Mouse (Mus musculus) heart, postnatal 4 days (tissue): ENCODE results near the gene Poc1a. TPM values are rescaled to one million over a fixed set of nuclear protein-coding genes. Genes with fewer than 3 reads are reported as not detected.

Experiments used
- DNase-seq: peaks from one replicate; pipeline ENCODE4 v3.0.0; 2021
- total RNA-seq, 2 experiments: library from RNA; stranded (reverse); gene quantifications; 2 replicates each; pipeline ENCODE4 v1.2.3; 2021

Gene Poc1a
- 10 to 100 TPM; 17.0 to 19.3 TPM for total RNA-seq

DNA sequence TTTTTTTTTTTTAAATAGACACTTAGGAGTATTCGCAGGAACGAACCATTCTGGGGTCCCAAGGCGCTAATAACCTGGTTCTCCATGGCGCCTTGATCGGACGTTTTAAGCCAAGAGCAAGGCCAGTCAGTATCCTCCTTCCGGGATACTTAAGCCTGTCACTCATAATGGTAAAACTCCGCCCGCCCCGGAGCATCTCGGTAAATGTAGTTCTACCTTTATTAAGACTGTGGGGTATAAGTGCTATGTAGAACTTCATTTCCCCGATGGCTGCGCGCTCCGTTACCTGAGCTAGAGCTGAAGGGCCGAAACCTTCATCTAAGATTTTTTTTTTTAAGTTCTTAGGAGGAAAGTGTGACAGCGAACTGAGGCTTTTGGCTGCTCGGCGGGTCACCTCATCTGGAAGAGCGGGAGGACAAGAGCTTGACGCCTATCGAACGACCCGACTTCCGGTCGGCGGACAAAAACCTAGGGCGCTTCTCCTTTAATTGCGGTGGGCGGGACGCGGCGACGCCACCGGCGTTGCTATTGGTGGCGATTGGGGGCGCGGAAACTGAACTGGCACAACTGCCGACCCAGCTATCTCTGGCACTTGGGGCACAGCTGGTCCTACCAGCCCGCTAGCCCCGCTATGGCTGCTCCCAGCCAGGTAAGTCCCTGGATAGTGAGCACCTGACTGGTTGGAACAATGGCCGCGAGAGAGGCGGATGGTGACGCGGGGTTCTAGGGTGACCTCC lies at the start of gene Poc1a:
Gene Poc1a, plus strand, starts transcription at position 254 of the 737 bp plus-strand sequence.
- DNase-seq, result peak; percentile 96

- DNase-seq, result no peak
These were observed 49.6 kb upstream of the Poc1a start for GRCm38 (mm10) chr9:106231220-106231619.

DNA sequence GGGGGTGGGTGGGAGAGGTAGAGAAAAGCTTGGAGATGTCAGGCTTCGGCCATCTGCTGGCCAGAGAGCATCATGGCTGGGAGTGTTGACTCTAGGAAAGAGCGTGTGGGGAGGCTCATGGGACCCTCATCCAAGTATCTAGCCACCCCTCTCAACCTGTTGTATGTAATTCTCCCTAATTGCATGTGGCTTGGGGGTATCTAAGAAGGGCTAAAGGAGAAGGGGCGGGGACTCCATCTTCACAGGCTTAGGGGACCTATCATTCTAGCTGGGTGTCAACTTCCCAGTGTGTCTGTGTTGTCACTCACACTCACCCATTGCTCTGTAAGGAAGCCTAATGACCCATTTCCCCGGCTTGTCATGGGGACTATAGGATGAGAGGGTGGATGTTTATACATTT lies 49.0 kb upstream of the Poc1a start:
- no peak for DNase-seq

GRCm38 (mm10) chr9:106232956-106233355 lies 47.9 kb upstream of the Poc1a start:
- DNase-seq, result no peak

GRCm38 (mm10) chr9:106233953-106234352 lies 46.9 kb upstream of the Poc1a start:
- no peak for DNase-seq

GRCm38 (mm10) chr9:106235194-106235830 lies 45.5 kb upstream of the Poc1a start:
- DNase-seq, result peak; percentile 53

- DNase-seq, result no peak
These were observed 44.6 kb upstream of the Poc1a start for GRCm38 (mm10) chr9:106236156-106236817.

GRCm38 (mm10) chr9:106236818-106237211 lies 44.0 kb upstream of the Poc1a start:
- no peak for DNase-seq

- DNase-seq, result no peak
These were observed 43.5 kb upstream of the Poc1a start for GRCm38 (mm10) chr9:106237401-106237800.

DNA sequence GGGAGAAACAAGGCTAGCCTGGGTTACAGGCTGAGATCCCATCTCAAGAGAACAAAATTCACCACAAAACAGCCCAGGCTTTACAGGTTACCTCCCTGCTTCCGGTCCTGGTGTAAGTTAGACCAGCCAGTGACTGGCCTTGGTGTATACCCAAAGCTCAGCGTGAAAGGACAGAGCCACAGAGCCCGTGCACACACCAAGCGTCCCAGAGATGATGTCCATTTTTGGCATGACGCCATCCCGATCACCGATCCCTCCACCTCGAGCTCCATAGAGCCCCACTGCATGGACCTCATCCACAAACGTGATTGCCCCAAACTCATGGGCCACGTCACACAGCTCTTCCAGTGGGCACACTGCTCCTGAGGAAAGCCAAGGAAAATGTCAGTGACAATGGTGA lies 43.0 kb upstream of the Poc1a start:
- DNase-seq, result no peak

DNA sequence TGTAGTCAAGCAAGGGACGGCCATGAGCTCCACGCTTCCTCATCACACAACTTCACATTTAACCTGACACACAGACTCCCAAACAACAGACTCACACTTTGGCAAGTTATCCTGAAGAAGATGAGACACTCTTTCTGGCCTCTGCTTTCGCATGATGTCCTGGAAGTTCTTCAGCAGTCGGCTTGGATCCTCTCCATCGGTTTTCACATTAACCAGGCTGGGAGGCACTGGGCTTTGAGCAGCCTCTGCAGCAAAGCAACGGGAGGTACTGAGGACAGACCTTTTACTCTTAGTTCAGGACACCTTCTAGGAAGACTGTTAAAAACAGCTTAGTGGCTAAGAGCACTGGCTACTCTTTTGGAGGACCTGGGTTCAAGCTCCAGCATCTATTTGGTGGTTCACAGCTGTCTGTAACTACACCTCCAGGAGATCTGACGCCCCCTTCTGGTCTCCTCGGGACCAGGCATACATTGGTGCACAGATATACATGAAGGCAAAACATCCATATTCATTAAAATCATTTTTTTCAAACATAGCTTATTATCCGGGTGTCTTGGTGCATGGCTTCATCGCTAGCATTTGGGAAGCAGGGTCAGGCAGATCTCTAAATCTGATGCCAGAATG lies 39.2 kb upstream of the Poc1a start:
- DNase-seq, result no peak

GRCm38 (mm10) chr9:106242813-106243488 lies 37.9 kb upstream of the Poc1a start:
- DNase-seq, result peak; percentile 56

GRCm38 (mm10) chr9:106249550-106249949 lies 31.3 kb upstream of the Poc1a start:
- DNase-seq, result no peak

DNA sequence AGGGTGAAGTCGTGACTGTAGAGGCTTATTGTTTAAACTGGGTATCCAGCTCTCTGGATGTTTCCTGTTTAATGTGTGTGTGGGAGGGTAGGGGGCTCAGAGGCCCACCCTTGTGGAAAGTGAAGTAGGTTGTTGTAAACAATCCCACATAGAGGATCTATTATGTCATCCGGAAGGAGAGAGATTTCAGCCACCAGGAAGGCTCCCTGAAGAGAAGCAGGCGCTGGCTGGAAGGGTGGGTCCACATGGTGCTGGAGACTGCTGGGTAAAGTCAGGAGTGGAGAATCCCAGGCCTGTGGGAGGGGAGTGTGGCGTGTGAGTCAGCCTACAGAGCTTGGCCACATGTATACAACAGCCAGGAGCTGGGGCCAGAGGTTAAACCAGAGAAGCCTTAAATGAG lies 30.6 kb upstream of the Poc1a start:
- peak; percentile 53 for DNase-seq

GRCm38 (mm10) chr9:106251066-106251465 lies 29.8 kb upstream of the Poc1a start:
- no peak for DNase-seq

DNA sequence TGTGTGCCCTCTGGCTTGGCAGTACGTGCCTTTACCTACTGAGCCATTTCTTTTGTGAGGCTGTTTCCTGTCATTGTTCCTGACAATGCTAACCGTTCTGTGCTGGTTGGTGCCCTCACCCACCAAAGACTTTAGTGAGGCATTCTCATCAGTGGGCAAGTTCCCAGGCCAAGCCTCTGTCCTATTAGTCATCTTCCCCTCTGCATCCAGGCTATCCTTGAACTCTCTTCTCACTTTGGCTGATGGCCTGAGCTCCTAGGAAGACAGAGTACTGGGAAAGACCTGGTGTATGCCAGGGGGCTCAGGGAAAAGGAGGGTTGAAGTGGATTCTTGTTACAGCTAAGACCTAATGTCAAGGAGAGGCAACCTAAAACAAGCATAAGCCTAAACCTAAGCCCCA lies 26.9 kb upstream of the Poc1a start:
- no peak for DNase-seq

GRCm38 (mm10) chr9:106258412-106258811 lies 22.4 kb upstream of the Poc1a start:
- no peak for DNase-seq

DNA sequence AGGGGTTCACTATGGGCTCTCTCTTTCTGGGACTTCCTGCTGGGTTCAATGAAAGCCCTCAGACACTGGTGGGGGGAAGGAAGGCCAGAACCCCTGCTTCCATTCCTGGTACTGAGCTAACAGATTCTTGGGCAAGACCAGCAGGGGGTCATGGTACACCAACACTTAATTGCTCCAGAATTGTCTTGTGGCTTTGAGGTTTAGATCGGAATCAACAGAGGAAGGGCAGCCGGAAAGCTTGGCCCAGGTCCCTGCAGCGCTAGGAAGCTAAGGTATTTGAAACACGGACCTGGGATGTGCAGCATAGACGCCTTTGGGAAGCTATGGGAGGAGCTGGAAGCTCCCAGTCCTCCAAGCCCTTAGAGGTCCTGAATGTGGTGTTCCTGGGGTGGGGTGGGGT lies 21.9 kb upstream of the Poc1a start:
- DNase-seq, result no peak

GRCm38 (mm10) chr9:106261058-106261457 lies 19.8 kb upstream of the Poc1a start:
- DNase-seq, result no peak

- DNase-seq, result no peak
These were observed 19.4 kb upstream of the Poc1a start for GRCm38 (mm10) chr9:106261491-106261890.

DNA sequence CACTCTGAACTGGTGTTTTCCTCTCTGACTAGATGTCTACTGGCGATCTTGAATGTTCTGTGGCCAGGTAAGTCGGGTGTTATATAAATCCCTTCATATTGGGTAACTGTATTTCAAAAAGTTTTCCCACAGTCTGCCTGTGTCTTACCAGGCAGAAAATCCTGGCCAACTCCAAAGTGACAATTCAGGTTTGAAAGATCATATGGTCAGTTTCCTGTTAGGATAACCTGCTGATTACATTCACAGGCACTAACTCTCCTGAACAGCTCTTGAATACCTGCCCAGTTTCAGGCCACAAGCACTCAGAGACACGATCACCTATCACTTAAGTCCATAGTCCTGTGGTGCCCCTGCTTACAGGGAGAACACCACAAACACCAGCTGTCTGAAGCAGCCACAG lies 18.8 kb upstream of the Poc1a start:
- DNase-seq, result no peak

DNA sequence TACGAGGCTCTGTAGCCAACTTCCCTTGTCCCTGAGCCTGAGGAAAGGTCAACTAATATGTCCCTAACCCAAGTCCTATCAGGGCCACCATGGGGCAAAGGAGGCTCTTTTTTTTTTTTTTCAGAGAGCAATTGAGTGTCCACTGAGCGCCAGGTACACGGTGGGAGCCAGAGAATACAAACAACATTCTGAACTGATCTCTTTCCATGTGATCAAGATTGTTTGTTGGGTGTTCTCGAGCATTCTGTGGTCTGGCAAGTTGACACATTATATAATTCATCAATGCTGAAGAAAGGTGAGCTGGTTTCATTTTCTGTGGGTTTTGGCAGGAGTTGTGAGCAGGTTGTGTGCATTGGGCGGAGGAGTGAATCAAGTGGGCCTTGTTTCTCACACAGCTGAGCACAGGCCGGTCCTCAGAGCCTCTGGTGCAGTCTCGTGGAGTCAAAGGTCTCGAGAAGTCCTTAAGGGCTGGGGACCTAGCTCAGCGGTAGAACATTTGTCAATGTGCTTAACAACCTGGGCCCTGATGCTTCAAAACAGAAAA lies 17.4 kb upstream of the Poc1a start:
- no peak for DNase-seq
